Mouse (Mus musculus): ENCODE measurements around the gene Pik3r6. TPM values are rescaled to one million over a fixed set of nuclear protein-coding genes. Genes with fewer than 3 reads are reported as not detected.
A peak's percentile ranks its signal among the peaks of the same experiment; 100 is the strongest.

Gene Pik3r6
- polyA plus RNA-seq, 1 experiment from 2014 or later = 1.6 TPM

GRCm38 (mm10) chr11:68487720-68488119, 15.1 kb upstream of the Pik3r6 start:
- H3K9me3 ChIP-seq (replicated peaks) = no peaks in the 10 kb centered on the region
- H3K9ac ChIP-seq = no peak overlapping the region
- H3K27me3 ChIP-seq = 0 out of 2 replicates have a peak, but pooled peaks cover 6% of the 10 kb centered on the region
- 0 out of 2 replicates have a peak, but pooled peaks cover 5% of the 10 kb centered on the region for H3K4me1 ChIP-seq (replicated peaks)
- no peak for ATAC-seq (ENCODE audit: low read depth)
- no peak for DNase-seq
- WGBS (ENCODE audit: insufficient replicate concordance) = 74% methylated on average over 10 of the region's 10 CpGs
- H3K4me2 ChIP-seq = no peak overlapping the region
- no peak overlapping the region for H3K27ac ChIP-seq
- H3K36me3 ChIP-seq = no peaks in the 10 kb centered on the region
- no peak overlapping the region for H3K4me3 ChIP-seq (replicated peaks)

GRCm38 (mm10) chr11:68488256-68488824, 14.5 kb upstream of the Pik3r6 start:
- Histone ChIP-seq H3K36me3 (no peaks in the 10 kb centered on the region), H3K4me1 (replicated peaks) (0 out of 2 replicates have a peak, but pooled peaks cover 5% of the 10 kb centered on the region), H3K4me2 (no peak overlapping the region), H3K4me3 (replicated peaks) (no peak overlapping the region), H3K9ac (no peak overlapping the region), H3K27ac (no peak overlapping the region), H3K9me3 (replicated peaks) (no peaks in the 10 kb centered on the region), H3K27me3 (0 out of 2 replicates have a peak, but pooled peaks cover 6% of the 10 kb centered on the region)
- DNase-seq = no peak
- 54% methylated on average over 6 of the region's 6 CpGs for WGBS (ENCODE audit: insufficient replicate concordance)
- ATAC-seq (ENCODE audit: low read depth) = no peak

- Histone ChIP-seq H3K4me2 (no peak overlapping the region), H3K9me3 (replicated peaks) (no peaks in the 10 kb centered on the region), H3K4me3 (replicated peaks) (no peak overlapping the region), H3K36me3 (no peaks in the 10 kb centered on the region), H3K4me1 (replicated peaks) (0 out of 2 replicates have a peak, but pooled peaks cover 5% of the 10 kb centered on the region), H3K9ac (no peak overlapping the region), H3K27ac (no peak overlapping the region), H3K27me3 (0 out of 2 replicates have a peak, but pooled peaks cover 6% of the 10 kb centered on the region)
- WGBS (ENCODE audit: insufficient replicate concordance) = 60% methylated on average over 2 of the region's 2 CpGs
- no peak for ATAC-seq (ENCODE audit: low read depth)
- no peak for DNase-seq
Observed at GRCm38 (mm10) chr11:68489236-68489635, 13.6 kb upstream of the Pik3r6 start.

- no peaks in the 10 kb centered on the region for H3K4me1 ChIP-seq (replicated peaks)
- no peak overlapping the region for H3K4me2 ChIP-seq
- ATAC-seq (ENCODE audit: low read depth) (no peak), DNase-seq (no peak)
- H3K27me3 ChIP-seq = no peaks in the 10 kb centered on the region
- H3K9me3 ChIP-seq (replicated peaks) = no peaks in the 10 kb centered on the region
- H3K27ac ChIP-seq = no peak overlapping the region
- 80% methylated on average over 11 of the region's 11 CpGs for WGBS (ENCODE audit: insufficient replicate concordance)
- H3K9ac ChIP-seq = no peak overlapping the region
- no peaks in the 10 kb centered on the region for H3K36me3 ChIP-seq
- H3K4me3 ChIP-seq (replicated peaks) = no peak overlapping the region
Observed at GRCm38 (mm10) chr11:68492592-68492991, 10.2 kb upstream of the Pik3r6 start.

GRCm38 (mm10) chr11:68493760-68494159, 9.1 kb upstream of the Pik3r6 start:
- Histone ChIP-seq H3K27me3 (no peaks in the 10 kb centered on the region), H3K4me2 (no peak overlapping the region), H3K36me3 (no peaks in the 10 kb centered on the region), H3K9me3 (replicated peaks) (no peaks in the 10 kb centered on the region), H3K4me3 (replicated peaks) (no peak overlapping the region), H3K27ac (no peak overlapping the region), H3K9ac (no peak overlapping the region), H3K4me1 (replicated peaks) (no peaks in the 10 kb centered on the region)
- WGBS (ENCODE audit: insufficient replicate concordance) = 62% methylated on average over 5 of the region's 5 CpGs
- DNase-seq (no peak), ATAC-seq (ENCODE audit: low read depth) (no peak)

GRCm38 (mm10) chr11:68497081-68497480, 5.7 kb upstream of the Pik3r6 start:
- WGBS (ENCODE audit: insufficient replicate concordance) = 40% methylated on average over 6 of the region's 6 CpGs
- H3K27me3 ChIP-seq = peaks cover 16% of the 10 kb centered on the region
- no peak overlapping the region for H3K4me3 ChIP-seq (replicated peaks)

GRCm38 (mm10) chr11:68498517-68498916, 4.3 kb upstream of the Pik3r6 start:
- no peak for DNase-seq

More at GRCm38 (mm10) chr11:68497081-68497480, 5.7 kb upstream of the Pik3r6 start:
- peaks cover 11% of the 10 kb centered on the region for H3K4me1 ChIP-seq (replicated peaks)
- no peaks in the 10 kb centered on the region for H3K36me3 ChIP-seq
- DNase-seq = no peak
- H3K9me3 ChIP-seq (replicated peaks) = no peaks in the 10 kb centered on the region
- H3K9ac ChIP-seq = no peak overlapping the region
- ATAC-seq (ENCODE audit: low read depth) = no peak
- no peak overlapping the region for H3K27ac ChIP-seq
- H3K4me2 ChIP-seq = no peak overlapping the region

GRCm38 (mm10) chr11:68498999-68499699, 3.7 kb upstream of the Pik3r6 start:
- 46% methylated on average over 7 of the region's 8 CpGs for WGBS (ENCODE audit: insufficient replicate concordance)
- H3K4me3 ChIP-seq (replicated peaks) = no peak overlapping the region
- no peak for ATAC-seq (ENCODE audit: low read depth)

More at GRCm38 (mm10) chr11:68498517-68498916, 4.3 kb upstream of the Pik3r6 start:
- Histone ChIP-seq H3K9ac (no peak overlapping the region), H3K27me3 (peaks cover 28% of the 10 kb centered on the region), H3K27ac (no peak overlapping the region), H3K4me2 (no peak overlapping the region), H3K9me3 (replicated peaks) (no peaks in the 10 kb centered on the region), H3K4me1 (replicated peaks) (peaks cover 11% of the 10 kb centered on the region), H3K36me3 (no peaks in the 10 kb centered on the region), H3K4me3 (replicated peaks) (no peak overlapping the region)
- ATAC-seq (ENCODE audit: low read depth) = no peak
- WGBS (ENCODE audit: insufficient replicate concordance) = 75% methylated on average over 11 of the region's 11 CpGs

GRCm38 (mm10) chr11:68500949-68501350, 1.9 kb upstream of the Pik3r6 start:
- H3K9ac ChIP-seq = no peak overlapping the region
- H3K4me2 ChIP-seq = no peak overlapping the region
- H3K9me3 ChIP-seq (replicated peaks) = no peaks in the 10 kb centered on the region
- DNase-seq (no peak), ATAC-seq (ENCODE audit: low read depth) (0 out of 2 replicates have a peak, but pooled peaks have one; percentile 34)
- peaks cover 11% of the 10 kb centered on the region for H3K4me1 ChIP-seq (replicated peaks)
- WGBS (ENCODE audit: insufficient replicate concordance) = 6% methylated on average over 14 of the region's 14 CpGs
- peaks cover 28% of the 10 kb centered on the region for H3K27me3 ChIP-seq
- H3K36me3 ChIP-seq = no peaks in the 10 kb centered on the region
- H3K27ac ChIP-seq = no peak overlapping the region
- H3K4me3 ChIP-seq (replicated peaks) = no peak overlapping the region

More at GRCm38 (mm10) chr11:68498999-68499699, 3.7 kb upstream of the Pik3r6 start:
- no peak for DNase-seq
- Histone ChIP-seq H3K4me2 (no peak overlapping the region), H3K36me3 (no peaks in the 10 kb centered on the region), H3K27me3 (peaks cover 28% of the 10 kb centered on the region), H3K9me3 (replicated peaks) (no peaks in the 10 kb centered on the region), H3K4me1 (replicated peaks) (peaks cover 11% of the 10 kb centered on the region), H3K27ac (no peak overlapping the region), H3K9ac (no peak overlapping the region)

GRCm38 (mm10) chr11:68502408-68502807, 411 bp upstream of the Pik3r6 start:
- Histone ChIP-seq H3K27me3 (peaks cover 28% of the 10 kb centered on the region), H3K9me3 (replicated peaks) (no peaks in the 10 kb centered on the region), H3K4me1 (replicated peaks) (peaks cover 11% of the 10 kb centered on the region), H3K27ac (no peak overlapping the region), H3K36me3 (no peaks in the 10 kb centered on the region), H3K9ac (no peak overlapping the region), H3K4me3 (replicated peaks) (no peak overlapping the region), H3K4me2 (no peak overlapping the region)
- DNase-seq (no peak), ATAC-seq (ENCODE audit: low read depth) (no peak)
- 31% methylated on average over 2 of the region's 2 CpGs for WGBS (ENCODE audit: insufficient replicate concordance)

GRCm38 (mm10) chr11:68504913-68505312, 2.1 kb downstream of the Pik3r6 start:
- peaks cover 25% of the 10 kb centered on the region for H3K27me3 ChIP-seq
- WGBS (ENCODE audit: insufficient replicate concordance) = 81% methylated on average over 11 of the region's 11 CpGs
- H3K4me2 ChIP-seq = no peak overlapping the region
- DNase-seq (no peak), ATAC-seq (ENCODE audit: low read depth) (no peak)
- no peak overlapping the region for H3K27ac ChIP-seq
- H3K4me1 ChIP-seq (replicated peaks) = peaks cover 11% of the 10 kb centered on the region
- H3K4me3 ChIP-seq (replicated peaks) = no peak overlapping the region
- no peaks in the 10 kb centered on the region for H3K9me3 ChIP-seq (replicated peaks)
- no peaks in the 10 kb centered on the region for H3K36me3 ChIP-seq
- H3K9ac ChIP-seq = no peak overlapping the region
